Mouse (Mus musculus): ENCODE measurements around the gene Cacng8. TPM values are rescaled to one million over a fixed set of nuclear protein-coding genes. Genes with fewer than 3 reads are reported as not detected.
A peak's percentile ranks its signal among the peaks of the same experiment; 100 is the strongest.

Cacng8 gene
- 11.0 and 11.2 TPM in 2 replicates for polyA plus RNA-seq (2015; fragmentation: Nextera tagmentation; extraction: Ambion mirVana)

GRCm38 (mm10) chr7:3390413-3391080 lies at the start of gene Cacng8:
Cacng8 (plus strand) TSS chr7:3390683.
- H3K27ac ChIP-seq (replicated peaks), result peak within 1 kb of the TSS; percentile 63
- peaks cover 10% of the 10 kb centered on the region for H3K36me3 ChIP-seq
- 0% methylated on average over 7 of the region's 7 CpGs for WGBS
- H3K9ac ChIP-seq (replicated peaks), result peak within 1 kb of the TSS; percentile 65
- H3K4me3 ChIP-seq (replicated peaks), result peak within 1 kb of the TSS; percentile 54
- peak; percentile 66 for ATAC-seq (ENCODE audit: low FRiP score)
- H3K4me1 ChIP-seq, result peaks cover 58% of the 10 kb centered on the region
- no peaks in the 10 kb centered on the region for H3K9me3 ChIP-seq (replicated peaks)
- H3K4me2 ChIP-seq, result peak within 1 kb of the TSS; percentile 81
- H3K27me3 ChIP-seq (replicated peaks), result no peaks in the 10 kb centered on the region

- Histone ChIP-seq H3K27me3 (replicated peaks) (no peaks in the 10 kb centered on the region), H3K4me1 (no peaks in the 10 kb centered on the region), H3K4me3 (replicated peaks) (no peak overlapping the region), H3K9me3 (replicated peaks) (no peaks in the 10 kb centered on the region), H3K27ac (replicated peaks) (no peak overlapping the region), H3K9ac (replicated peaks) (no peak overlapping the region), H3K4me2 (no peak overlapping the region), H3K36me3 (peaks cover 66% of the 10 kb centered on the region)
- 95% methylated on average over 3 of the region's 3 CpGs for WGBS
- no peak for ATAC-seq (ENCODE audit: low FRiP score)
Observed at GRCm38 (mm10) chr7:3343861-3344260, 46.6 kb upstream of the Cacng8 start.

DNA sequence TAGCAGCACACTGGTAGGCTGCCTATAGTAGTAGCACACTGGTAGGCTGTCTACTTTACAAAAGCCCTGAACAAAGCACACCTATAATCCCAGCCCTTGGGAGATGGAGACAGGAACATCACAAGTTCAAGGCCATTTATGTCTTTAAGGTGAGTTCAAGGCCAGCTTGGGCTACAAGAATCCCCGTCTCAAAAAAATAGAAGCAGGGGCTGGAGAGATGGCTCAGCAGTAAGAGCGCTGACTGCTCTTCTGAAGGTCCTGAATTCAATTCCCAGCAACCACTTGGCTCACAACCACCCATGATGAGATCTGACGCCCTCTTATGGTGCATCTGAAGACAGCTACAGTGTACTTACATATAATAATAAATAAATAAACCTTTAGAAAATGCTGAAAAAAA lies 45.2 kb upstream of the Cacng8 start:
- no peaks in the 10 kb centered on the region for H3K9me3 ChIP-seq (replicated peaks)
- H3K27ac ChIP-seq (replicated peaks), result no peak overlapping the region
- H3K27me3 ChIP-seq (replicated peaks), result no peaks in the 10 kb centered on the region
- 95% methylated on average over 3 of the region's 3 CpGs for WGBS
- no peak overlapping the region for H3K9ac ChIP-seq (replicated peaks)
- H3K36me3 ChIP-seq, result peaks cover 70% of the 10 kb centered on the region
- ATAC-seq (ENCODE audit: low FRiP score), result no peak
- H3K4me1 ChIP-seq, result no peaks in the 10 kb centered on the region
- no peak overlapping the region for H3K4me3 ChIP-seq (replicated peaks)
- no peak overlapping the region for H3K4me2 ChIP-seq

DNA sequence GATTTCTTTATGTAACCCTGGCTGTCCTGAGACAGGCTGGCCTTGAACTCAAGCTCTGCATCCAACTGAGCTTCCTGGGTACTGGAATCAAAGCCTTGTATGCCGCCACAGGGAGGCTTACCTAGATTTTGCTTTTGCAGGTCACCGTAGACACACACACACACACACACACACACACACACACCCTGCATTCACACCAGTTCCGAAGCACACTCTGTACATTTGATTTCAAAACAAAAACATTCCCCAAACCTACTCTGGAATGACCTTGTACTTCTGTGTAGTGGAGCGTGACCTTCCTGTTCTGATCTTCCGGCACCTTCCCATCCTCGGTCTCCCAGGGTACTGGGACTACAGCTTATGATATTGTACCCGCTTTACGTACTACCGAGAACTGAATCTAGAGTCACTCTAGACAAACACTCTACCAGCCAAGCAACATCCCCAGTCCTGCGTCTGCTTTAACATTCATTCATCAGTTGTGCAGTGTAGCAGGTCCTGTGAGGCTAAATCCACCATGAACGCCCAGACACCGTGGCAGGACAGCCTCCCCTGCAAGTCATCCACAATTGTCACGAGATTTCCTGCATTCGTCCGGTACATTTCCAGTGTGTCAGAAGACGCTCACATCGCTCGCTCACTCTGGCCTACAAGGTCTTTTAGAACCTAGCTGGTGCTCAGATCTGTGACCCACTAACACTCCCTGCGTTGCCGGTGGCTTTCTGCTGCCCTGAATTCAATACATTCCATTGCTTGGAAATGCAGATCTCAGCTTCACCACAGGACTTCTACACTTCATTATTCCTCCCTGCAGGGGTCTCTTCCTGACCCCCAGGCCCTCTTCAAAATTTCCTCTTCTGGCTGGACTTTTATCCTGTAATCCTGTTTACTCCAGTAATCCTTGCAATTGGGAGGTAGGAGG lies 42.9 kb upstream of the Cacng8 start:
- Histone ChIP-seq H3K9me3 (replicated peaks) (no peaks in the 10 kb centered on the region), H3K9ac (replicated peaks) (no peak overlapping the region), H3K4me2 (no peak overlapping the region), H3K27ac (replicated peaks) (no peak overlapping the region), H3K36me3 (peaks cover 72% of the 10 kb centered on the region), H3K4me1 (no peaks in the 10 kb centered on the region), H3K27me3 (replicated peaks) (no peaks in the 10 kb centered on the region), H3K4me3 (replicated peaks) (no peak overlapping the region)
- ATAC-seq (ENCODE audit: low FRiP score), result no peak
- WGBS, result 54% methylated on average over 20 of the region's 20 CpGs

DNA sequence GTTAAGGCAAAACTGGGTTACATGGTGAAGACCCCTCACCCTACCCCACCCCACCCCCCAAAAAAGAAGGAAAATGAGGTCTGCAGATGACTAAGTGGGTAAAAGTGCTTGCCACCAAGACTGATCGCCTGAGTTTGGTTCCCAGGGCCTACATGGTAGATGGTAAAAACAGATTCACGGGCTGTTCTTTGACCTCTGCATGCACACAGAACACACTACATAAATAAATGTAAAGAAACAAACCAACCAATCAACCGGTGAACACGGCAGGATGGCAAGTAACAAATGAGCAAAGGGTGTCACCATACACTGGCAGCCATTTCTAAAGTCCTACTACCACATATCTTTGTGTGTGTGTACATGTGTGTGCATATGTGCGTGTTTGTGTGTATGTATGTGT lies 42.2 kb upstream of the Cacng8 start:
- no peak overlapping the region for H3K4me2 ChIP-seq
- H3K4me3 ChIP-seq (replicated peaks), result no peak overlapping the region
- H3K27me3 ChIP-seq (replicated peaks), result no peaks in the 10 kb centered on the region
- peaks cover 68% of the 10 kb centered on the region for H3K36me3 ChIP-seq
- ATAC-seq (ENCODE audit: low FRiP score), result no peak
- WGBS, result 76% methylated on average over 5 of the region's 5 CpGs
- H3K4me1 ChIP-seq, result no peaks in the 10 kb centered on the region
- no peak overlapping the region for H3K27ac ChIP-seq (replicated peaks)
- H3K9me3 ChIP-seq (replicated peaks), result no peaks in the 10 kb centered on the region
- no peak overlapping the region for H3K9ac ChIP-seq (replicated peaks)

- no peak for ATAC-seq (ENCODE audit: low FRiP score)
- no peak overlapping the region for H3K4me2 ChIP-seq
- H3K27ac ChIP-seq (replicated peaks), result no peak overlapping the region
- H3K4me1 ChIP-seq, result no peaks in the 10 kb centered on the region
- 93% methylated on average over 9 of the region's 9 CpGs for WGBS
- no peaks in the 10 kb centered on the region for H3K9me3 ChIP-seq (replicated peaks)
- no peak overlapping the region for H3K4me3 ChIP-seq (replicated peaks)
- peaks cover 59% of the 10 kb centered on the region for H3K36me3 ChIP-seq
- H3K27me3 ChIP-seq (replicated peaks), result no peaks in the 10 kb centered on the region
- H3K9ac ChIP-seq (replicated peaks), result no peak overlapping the region
Observed at GRCm38 (mm10) chr7:3349775-3350174, 40.7 kb upstream of the Cacng8 start.

- H3K9ac ChIP-seq (replicated peaks), result no peak overlapping the region
- no peaks in the 10 kb centered on the region for H3K4me1 ChIP-seq
- no peaks in the 10 kb centered on the region for H3K27me3 ChIP-seq (replicated peaks)
- WGBS, result 90% methylated on average over 1 of the region's 1 CpGs
- no peak overlapping the region for H3K27ac ChIP-seq (replicated peaks)
- H3K9me3 ChIP-seq (replicated peaks), result no peaks in the 10 kb centered on the region
- peaks cover 54% of the 10 kb centered on the region for H3K36me3 ChIP-seq
- H3K4me2 ChIP-seq, result no peak overlapping the region
- no peak overlapping the region for H3K4me3 ChIP-seq (replicated peaks)
- ATAC-seq (ENCODE audit: low FRiP score), result no peak
Observed at GRCm38 (mm10) chr7:3351536-3351935, 38.9 kb upstream of the Cacng8 start.

DNA sequence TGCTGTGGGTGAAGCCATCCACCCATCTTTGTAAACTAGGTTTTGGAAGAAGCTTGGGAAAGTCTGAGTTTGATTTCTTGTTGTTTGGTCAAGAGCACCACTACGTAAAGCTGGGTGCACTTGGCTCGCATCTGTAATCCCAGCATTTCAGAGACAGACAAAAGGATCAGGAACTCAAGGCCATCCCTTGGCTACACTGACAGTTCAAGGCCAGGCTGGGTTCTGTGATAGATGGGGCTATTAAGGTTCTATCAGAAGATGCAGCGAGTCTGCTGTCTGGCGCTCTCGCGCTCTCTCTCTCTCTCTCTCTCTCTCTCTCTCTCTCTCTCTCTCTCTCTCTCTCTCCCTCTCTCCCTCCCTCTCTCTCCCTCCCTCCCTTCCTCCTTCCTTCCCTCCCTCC lies 35.6 kb upstream of the Cacng8 start:
- no peak overlapping the region for H3K4me2 ChIP-seq
- H3K9ac ChIP-seq (replicated peaks), result no peak overlapping the region
- no peak for ATAC-seq (ENCODE audit: low FRiP score)
- no peak overlapping the region for H3K27ac ChIP-seq (replicated peaks)
- 88% methylated on average over 6 of the region's 6 CpGs for WGBS
- H3K36me3 ChIP-seq, result peaks cover 48% of the 10 kb centered on the region
- no peaks in the 10 kb centered on the region for H3K27me3 ChIP-seq (replicated peaks)
- no peaks in the 10 kb centered on the region for H3K4me1 ChIP-seq
- no peaks in the 10 kb centered on the region for H3K9me3 ChIP-seq (replicated peaks)
- no peak overlapping the region for H3K4me3 ChIP-seq (replicated peaks)

DNA sequence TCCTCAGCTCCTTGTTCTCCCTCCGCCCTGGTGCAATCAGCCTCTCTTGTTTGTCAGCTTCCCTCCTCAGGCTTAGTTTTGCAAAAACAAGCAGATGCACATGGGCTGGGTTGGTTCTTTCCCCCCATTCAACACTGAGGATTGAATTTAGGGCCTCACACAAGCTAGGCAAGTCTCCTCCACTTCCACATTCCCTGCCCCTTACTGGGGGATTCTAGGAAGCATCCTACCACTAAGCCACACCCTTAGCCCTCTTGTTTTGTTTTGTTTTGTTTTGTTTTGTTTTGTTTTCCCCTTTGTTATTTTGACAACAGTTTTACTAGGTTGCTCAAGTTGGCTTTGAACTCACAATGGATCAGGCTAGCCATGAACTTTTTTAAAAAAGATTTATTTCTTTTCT lies 29.8 kb upstream of the Cacng8 start:
- Histone ChIP-seq H3K4me3 (replicated peaks) (no peak overlapping the region), H3K4me2 (no peak overlapping the region), H3K27me3 (replicated peaks) (no peaks in the 10 kb centered on the region), H3K9me3 (replicated peaks) (no peaks in the 10 kb centered on the region), H3K4me1 (no peaks in the 10 kb centered on the region), H3K9ac (replicated peaks) (no peak overlapping the region), H3K36me3 (peaks cover 39% of the 10 kb centered on the region), H3K27ac (replicated peaks) (no peak overlapping the region)
- WGBS, result 96% methylated on average over 1 of the region's 1 CpGs
- ATAC-seq (ENCODE audit: low FRiP score), result no peak

DNA sequence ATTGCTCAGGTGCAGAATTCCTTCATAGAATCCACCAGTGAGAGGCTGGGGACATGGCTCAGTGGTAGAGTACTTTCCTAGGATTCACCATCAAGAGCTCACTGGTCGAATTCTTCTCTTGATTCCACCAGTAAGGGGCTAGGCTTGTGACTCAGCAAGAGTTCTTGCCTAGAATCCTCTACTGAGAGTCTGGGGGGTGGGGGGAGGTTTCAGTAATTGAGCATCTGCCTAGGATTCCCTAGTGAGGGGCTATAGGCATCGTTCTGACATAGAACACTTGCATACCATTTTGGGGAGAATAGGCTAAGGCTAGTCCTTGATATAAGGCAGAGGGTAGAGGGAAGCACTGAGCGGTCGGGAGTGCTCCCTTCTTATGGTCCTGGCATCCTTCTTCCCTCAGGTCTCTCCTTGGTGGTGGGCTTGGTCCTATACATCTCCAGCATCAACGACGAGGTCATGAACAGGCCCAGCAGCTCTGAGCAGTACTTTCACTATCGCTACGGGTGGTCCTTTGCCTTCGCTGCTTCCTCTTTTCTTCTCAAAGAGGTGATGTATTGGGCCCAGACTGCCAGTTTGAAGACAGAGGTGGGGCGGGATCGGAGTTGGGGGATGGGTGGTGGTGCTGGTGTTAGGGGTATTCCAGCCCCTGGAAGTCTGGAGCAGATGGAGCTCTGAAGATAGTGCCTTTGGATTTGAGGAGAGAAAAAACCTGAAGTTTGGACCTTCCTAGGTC lies 24.8 kb upstream of the Cacng8 start:
- Histone ChIP-seq H3K9me3 (replicated peaks) (no peaks in the 10 kb centered on the region), H3K27ac (replicated peaks) (no peak overlapping the region), H3K36me3 (peaks cover 19% of the 10 kb centered on the region), H3K4me3 (replicated peaks) (no peak overlapping the region), H3K4me2 (no peak overlapping the region), H3K4me1 (peaks cover 4% of the 10 kb centered on the region; the same call in 1 of the 2 replicates), H3K27me3 (replicated peaks) (0 out of 2 replicates have a peak, but pooled peaks cover 2% of the 10 kb centered on the region), H3K9ac (replicated peaks) (no peak overlapping the region)
- no peak for ATAC-seq (ENCODE audit: low FRiP score)
- WGBS, result 42% methylated on average over 11 of the region's 11 CpGs

DNA sequence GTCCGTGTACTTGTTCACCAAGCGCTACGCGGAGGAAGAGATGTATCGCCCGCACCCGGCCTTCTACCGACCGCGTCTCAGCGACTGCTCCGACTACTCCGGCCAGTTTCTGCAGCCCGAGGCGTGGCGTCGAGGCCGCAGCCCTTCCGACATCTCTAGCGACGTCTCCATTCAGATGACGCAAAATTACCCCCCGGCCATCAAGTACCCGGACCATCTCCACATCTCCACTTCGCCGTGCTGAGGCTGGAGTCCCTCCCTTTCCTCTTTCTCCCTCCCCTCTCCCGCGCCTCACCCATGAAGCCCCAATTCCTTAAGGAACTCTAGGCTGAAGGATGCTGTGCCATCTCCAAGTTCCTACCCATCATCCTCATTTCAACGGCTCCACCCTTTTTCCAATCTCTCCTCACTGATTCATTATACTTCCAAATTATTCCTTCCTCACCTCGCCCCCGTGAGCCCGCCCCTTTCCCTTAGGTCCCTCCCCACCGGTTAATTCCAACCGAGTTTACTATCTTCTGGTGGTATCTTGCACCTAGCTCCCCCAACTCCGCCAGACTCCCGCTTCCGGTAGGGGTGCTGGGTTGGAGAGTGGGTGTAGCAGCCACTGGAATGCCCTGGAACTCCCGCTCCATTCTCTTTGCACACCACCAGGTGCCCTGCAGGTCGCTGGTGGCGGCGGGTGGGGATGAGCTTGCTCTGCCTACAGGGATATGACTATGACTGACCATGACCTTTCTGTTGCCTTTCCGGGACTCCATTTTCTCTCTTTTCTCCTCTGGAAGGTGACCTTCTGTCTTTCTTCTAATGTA lies 23.6 kb upstream of the Cacng8 start:
- WGBS, result 22% methylated on average over 42 of the region's 42 CpGs
- Histone ChIP-seq H3K27ac (replicated peaks) (no peak overlapping the region), H3K4me1 (peaks cover 4% of the 10 kb centered on the region; the same call in 1 of the 2 replicates), H3K9ac (replicated peaks) (no peak overlapping the region), H3K36me3 (peaks cover 16% of the 10 kb centered on the region), H3K9me3 (replicated peaks) (no peaks in the 10 kb centered on the region), H3K27me3 (replicated peaks) (0 out of 2 replicates have a peak, but pooled peaks cover 2% of the 10 kb centered on the region), H3K4me2 (peak overlapping the region; percentile 40), H3K4me3 (replicated peaks) (no peak overlapping the region)
- ATAC-seq (ENCODE audit: low FRiP score), result peak; percentile 26; the same call in 1 of the 2 replicates

All from neural tube, embryonic 15.5 days (tissue).